Mouse (Mus musculus): ENCODE measurements around the gene Kcnj10. TPM values are rescaled to one million over a fixed set of nuclear protein-coding genes. Genes with fewer than 3 reads are reported as not detected.
A peak's percentile ranks its signal among the peaks of the same experiment; 100 is the strongest.

Kcnj10 gene
- polyA plus RNA-seq, 1 experiment from 2014 or later: 1.6 TPM

- 35% methylated on average over 23 of the region's 23 CpGs for WGBS
- Histone ChIP-seq H3K4me3 (ENCODE audit: low read depth, low read length) (no peak overlapping the region), H3K9me3 (replicated peaks; ENCODE audit: control insufficient read depth, low read length) (no peaks in the 10 kb centered on the region), H3K36me3 (ENCODE audit: control insufficient read depth, insufficient read depth, low read length) (peaks cover 11% of the 10 kb centered on the region; the same call in 1 of the 2 replicates), H3K4me2 (ENCODE audit: low read length) (no peak overlapping the region; the same call in 1 of the 2 replicates), H3K9ac (ENCODE audit: low read length) (no peak overlapping the region), H3K27me3 (replicated peaks; ENCODE audit: control insufficient read depth, insufficient read depth, low read length) (no peaks in the 10 kb centered on the region), H3K27ac (ENCODE audit: low read depth, low read length) (no peak overlapping the region), H3K4me1 (ENCODE audit: control insufficient read depth, insufficient read depth, low read length) (no peaks in the 10 kb centered on the region)
- ATAC-seq (peak; percentile 60), DNase-seq (ENCODE audit: low spot score) (peak; percentile 72)
These were observed 27.9 kb downstream of the Kcnj10 start for GRCm38 (mm10) chr1:172368768-172369418.

- peak within 1 kb of the TSS; percentile 99 for H3K4me2 ChIP-seq (ENCODE audit: low read length)
- H3K9me3 ChIP-seq (replicated peaks; ENCODE audit: control insufficient read depth, low read length): no peaks in the 10 kb centered on the region
- peak; percentile 99 for DNase-seq (ENCODE audit: low spot score)
- peak; percentile 99 for ATAC-seq
- H3K9ac ChIP-seq (ENCODE audit: low read length): peak within 1 kb of the TSS; percentile 82
- no peaks in the 10 kb centered on the region for H3K27me3 ChIP-seq (replicated peaks; ENCODE audit: control insufficient read depth, insufficient read depth, low read length)
- WGBS: under 1% methylated on average over 35 of the region's 39 CpGs
- H3K4me1 ChIP-seq (ENCODE audit: control insufficient read depth, insufficient read depth, low read length): peaks cover 11% of the 10 kb centered on the region
- H3K4me3 ChIP-seq (ENCODE audit: low read depth, low read length): peak within 1 kb of the TSS; percentile 93
- peak within 1 kb of the TSS; percentile 62; the same call in 1 of the 2 replicates for H3K27ac ChIP-seq (ENCODE audit: low read depth, low read length)
- peaks cover 10% of the 10 kb centered on the region for H3K36me3 ChIP-seq (ENCODE audit: control insufficient read depth, insufficient read depth, low read length)
These were observed 35.2 kb downstream of the Kcnj10 start, which contains the start of gene Pigm for GRCm38 (mm10) chr1:172376198-172376667. Gene Pigm (plus strand): TSS chr1:172376546.

- Histone ChIP-seq H3K4me1 (ENCODE audit: control insufficient read depth, insufficient read depth, low read length) (peaks cover 11% of the 10 kb centered on the region), H3K36me3 (ENCODE audit: control insufficient read depth, insufficient read depth, low read length) (peaks cover 15% of the 10 kb centered on the region), H3K4me3 (ENCODE audit: low read depth, low read length) (peak overlapping the region; percentile 93), H3K9me3 (replicated peaks; ENCODE audit: control insufficient read depth, low read length) (no peaks in the 10 kb centered on the region), H3K9ac (ENCODE audit: low read length) (peak overlapping the region; percentile 82), H3K4me2 (ENCODE audit: low read length) (peak overlapping the region; percentile 99), H3K27me3 (replicated peaks; ENCODE audit: control insufficient read depth, insufficient read depth, low read length) (no peaks in the 10 kb centered on the region), H3K27ac (ENCODE audit: low read depth, low read length) (peak overlapping the region; percentile 62; the same call in 1 of the 2 replicates)
- DNase-seq (ENCODE audit: low spot score) (no peak), ATAC-seq (0 out of 2 replicates have a peak, but pooled peaks have one; percentile 3)
- WGBS: 4% methylated on average over 62 of the region's 62 CpGs
These were observed 35.9 kb downstream of the Kcnj10 start for GRCm38 (mm10) chr1:172376758-172377458.

- no peak overlapping the region for H3K4me3 ChIP-seq (ENCODE audit: low read depth, low read length)
- H3K27ac ChIP-seq (ENCODE audit: low read depth, low read length): no peak overlapping the region
- 73% methylated on average over 10 of the region's 10 CpGs for WGBS
- H3K4me1 ChIP-seq (ENCODE audit: control insufficient read depth, insufficient read depth, low read length): peaks cover 11% of the 10 kb centered on the region
- DNase-seq (ENCODE audit: low spot score) (no peak), ATAC-seq (no peak)
- no peaks in the 10 kb centered on the region for H3K9me3 ChIP-seq (replicated peaks; ENCODE audit: control insufficient read depth, low read length)
- H3K4me2 ChIP-seq (ENCODE audit: low read length): no peak overlapping the region
- H3K27me3 ChIP-seq (replicated peaks; ENCODE audit: control insufficient read depth, insufficient read depth, low read length): no peaks in the 10 kb centered on the region
- peaks cover 15% of the 10 kb centered on the region for H3K36me3 ChIP-seq (ENCODE audit: control insufficient read depth, insufficient read depth, low read length)
- no peak overlapping the region for H3K9ac ChIP-seq (ENCODE audit: low read length)
These were observed 39.1 kb downstream of the Kcnj10 start for GRCm38 (mm10) chr1:172380066-172380465.

GRCm38 (mm10) chr1:172382090-172382489 lies 41.1 kb downstream of the Kcnj10 start:
- 100% methylated on average over 1 of the region's 1 CpGs for WGBS
- ATAC-seq: no peak

GRCm38 (mm10) chr1:172387246-172387645 lies 46.2 kb downstream of the Kcnj10 start:
- Histone ChIP-seq H3K9me3 (replicated peaks; ENCODE audit: control insufficient read depth, low read length) (no peaks in the 10 kb centered on the region), H3K4me1 (ENCODE audit: control insufficient read depth, insufficient read depth, low read length) (peaks cover 8% of the 10 kb centered on the region; the same call in 1 of the 2 replicates), H3K9ac (ENCODE audit: low read length) (no peak overlapping the region), H3K4me3 (ENCODE audit: low read depth, low read length) (no peak overlapping the region), H3K4me2 (ENCODE audit: low read length) (no peak overlapping the region), H3K27ac (ENCODE audit: low read depth, low read length) (0 out of 2 replicates have a peak overlapping the region, but pooled peaks have one; percentile 2), H3K36me3 (ENCODE audit: control insufficient read depth, insufficient read depth, low read length) (no peaks in the 10 kb centered on the region), H3K27me3 (replicated peaks; ENCODE audit: control insufficient read depth, insufficient read depth, low read length) (no peaks in the 10 kb centered on the region)
- 39% methylated on average over 5 of the region's 5 CpGs for WGBS
- DNase-seq (ENCODE audit: low spot score) (peak; percentile 47), ATAC-seq (peak; percentile 33)

More at GRCm38 (mm10) chr1:172382090-172382489, 41.1 kb downstream of the Kcnj10 start:
- Histone ChIP-seq H3K36me3 (ENCODE audit: control insufficient read depth, insufficient read depth, low read length) (peaks cover 15% of the 10 kb centered on the region), H3K4me1 (ENCODE audit: control insufficient read depth, insufficient read depth, low read length) (peaks cover 11% of the 10 kb centered on the region), H3K9ac (ENCODE audit: low read length) (no peak overlapping the region), H3K27ac (ENCODE audit: low read depth, low read length) (no peak overlapping the region), H3K27me3 (replicated peaks; ENCODE audit: control insufficient read depth, insufficient read depth, low read length) (no peaks in the 10 kb centered on the region), H3K4me2 (ENCODE audit: low read length) (no peak overlapping the region), H3K9me3 (replicated peaks; ENCODE audit: control insufficient read depth, low read length) (no peaks in the 10 kb centered on the region), H3K4me3 (ENCODE audit: low read depth, low read length) (no peak overlapping the region)
- DNase-seq (ENCODE audit: low spot score): no peak

- no peak overlapping the region for H3K9ac ChIP-seq (ENCODE audit: low read length)
- ATAC-seq (no peak), DNase-seq (ENCODE audit: low spot score) (no peak)
- no peaks in the 10 kb centered on the region for H3K27me3 ChIP-seq (replicated peaks; ENCODE audit: control insufficient read depth, insufficient read depth, low read length)
- H3K4me3 ChIP-seq (ENCODE audit: low read depth, low read length): no peak overlapping the region
- H3K36me3 ChIP-seq (ENCODE audit: control insufficient read depth, insufficient read depth, low read length): no peaks in the 10 kb centered on the region
- H3K4me2 ChIP-seq (ENCODE audit: low read length): no peak overlapping the region
- no peak overlapping the region for H3K27ac ChIP-seq (ENCODE audit: low read depth, low read length)
- peaks cover 8% of the 10 kb centered on the region; the same call in 1 of the 2 replicates for H3K4me1 ChIP-seq (ENCODE audit: control insufficient read depth, insufficient read depth, low read length)
- H3K9me3 ChIP-seq (replicated peaks; ENCODE audit: control insufficient read depth, low read length): no peaks in the 10 kb centered on the region
- WGBS: 80% methylated on average over 1 of the region's 1 CpGs
These were observed 49.8 kb downstream of the Kcnj10 start for GRCm38 (mm10) chr1:172390769-172391168.

- Histone ChIP-seq H3K4me2 (ENCODE audit: low read length) (peak overlapping the region; percentile 46), H3K27ac (ENCODE audit: low read depth, low read length) (peak overlapping the region; percentile 33), H3K36me3 (ENCODE audit: control insufficient read depth, insufficient read depth, low read length) (no peaks in the 10 kb centered on the region), H3K4me3 (ENCODE audit: low read depth, low read length) (no peak overlapping the region), H3K27me3 (replicated peaks; ENCODE audit: control insufficient read depth, insufficient read depth, low read length) (no peaks in the 10 kb centered on the region), H3K4me1 (ENCODE audit: control insufficient read depth, insufficient read depth, low read length) (peaks cover 8% of the 10 kb centered on the region; the same call in 1 of the 2 replicates), H3K9ac (ENCODE audit: low read length) (peak overlapping the region; percentile 40; the same call in 1 of the 2 replicates), H3K9me3 (replicated peaks; ENCODE audit: control insufficient read depth, low read length) (no peaks in the 10 kb centered on the region)
- peak; percentile 75 for DNase-seq (ENCODE audit: low spot score)
- ATAC-seq: peak; percentile 74
- WGBS: 8% methylated on average over 20 of the region's 20 CpGs
These were observed 51.0 kb downstream of the Kcnj10 start for GRCm38 (mm10) chr1:172391807-172392581.
